Mouse (Mus musculus) embryonic facial prominence, embryonic 14.5 days (tissue): Measurements from ENCODE around the gene Znrf3. TPM values are rescaled to one million over a fixed set of nuclear protein-coding genes. Genes with fewer than 3 reads are reported as not detected.

Source experiments
- ATAC-seq: fragments of 200-750 bp; cut with Nextera tagmentation; 2 replicates; pipeline ENCODE4 v1.8.0; 2017; ENCODE audit warnings: low read depth, moderate number of reproducible peaks, moderate TSS enrichment
- DNase-seq: peaks from one replicate; pipeline ENCODE4 v3.0.0-alpha.2; 2015; ENCODE audit warnings: low spot score
- H3K27ac ChIP-seq: fragments of 300-500 bp; sonication (generic); replicated peaks from 2 replicates; pipeline ENCODE4 v1.5.1; 2014; ENCODE audit warnings: low read depth, mild to moderate bottlenecking, low read length, moderate library complexity
- H3K27me3 ChIP-seq: fragments of 300-500 bp; sonication (generic); replicated peaks from 2 replicates; pipeline ENCODE4 v1.6.1; 2014; ENCODE audit warnings: low read length; ENCODE audit not compliant: control insufficient read depth, insufficient read depth
- H3K36me3 ChIP-seq: fragments of 300-500 bp; sonication (generic); 2 replicates; pipeline ENCODE4 v1.6.1; 2014; ENCODE audit warnings: low read length, mixed read lengths; ENCODE audit not compliant: control insufficient read depth, insufficient read depth
- H3K4me1 ChIP-seq: fragments of 300-500 bp; sonication (generic); 2 replicates; pipeline ENCODE4 v1.6.1; 2014; ENCODE audit warnings: antibody characterized with exemption, low read length; ENCODE audit not compliant: control insufficient read depth, insufficient read depth
- H3K4me2 ChIP-seq: fragments of 300-500 bp; sonication (generic); 2 replicates; pipeline ENCODE4 v1.6.1; 2014; ENCODE audit warnings: low read depth, mild to moderate bottlenecking, low read length, moderate library complexity, mixed read lengths
- H3K4me3 ChIP-seq: fragments of 300-500 bp; sonication (generic); 2 replicates; pipeline ENCODE4 v1.5.1; 2014; ENCODE audit warnings: low read depth, mild to moderate bottlenecking, low read length
- H3K9ac ChIP-seq: fragments of 300-500 bp; sonication (generic); 2 replicates; pipeline ENCODE4 v1.6.1; 2014; ENCODE audit warnings: low read depth, mild to moderate bottlenecking, low read length, moderate library complexity, mixed read lengths
- H3K9me3 ChIP-seq: fragments of 300-500 bp; sonication (generic); 2 replicates; pipeline ENCODE4 v1.6.1; 2016; ENCODE audit warnings: low read length; ENCODE audit not compliant: control insufficient read depth
- WGBS: fragments of 180-500 bp; shearing (Covaris S2); extraction: QIAGEN DNeasy Blood & Tissue Kit; methylation state at CpG from one replicate; pipeline ENCODE4 v1.1.7; 2014; 5-methylcytosine and 5-hydroxymethylcytosine counted together
- polyA plus RNA-seq: library from polyadenylated mRNA; unstranded; fragments of >200 nt; fragmentation: Nextera tagmentation; extraction: Ambion mirVana; gene quantifications from 2 replicates; pipeline ENCODE4 v1.2.1, GENCODE M21; 2014

Gene Znrf3
- polyA plus RNA-seq, 1 experiment from 2014 or later: 9.2 TPM

- Histone ChIP-seq H3K36me3 (no peaks in the 10 kb centered on the region), H3K4me1 (peaks cover 26% of the 10 kb centered on the region), H3K9ac (no peak overlapping the region), H3K27me3 (no peaks in the 10 kb centered on the region), H3K4me2 (no peak overlapping the region), H3K9me3 (no peaks in the 10 kb centered on the region), H3K4me3 (no peak overlapping the region), H3K27ac (no peak overlapping the region; the same call in 1 of the 2 replicates)
- ATAC-seq (peak; percentile 76), DNase-seq (peak; percentile 83)
- 16% methylated on average over 4 of the region's 4 CpGs for WGBS
Observed at GRCm38 (mm10) chr11:5421506-5422251, 23.0 kb downstream of the Znrf3 start.

- H3K4me2 ChIP-seq: peak overlapping the region; percentile 22
- no peak overlapping the region for H3K4me3 ChIP-seq
- H3K9ac ChIP-seq: peak overlapping the region; percentile 25; the same call in 1 of the 2 replicates
- peaks cover 46% of the 10 kb centered on the region for H3K4me1 ChIP-seq
- H3K36me3 ChIP-seq: no peaks in the 10 kb centered on the region
- ATAC-seq: peak; percentile 73
- WGBS: 9% methylated on average over 6 of the region's 6 CpGs
- H3K9me3 ChIP-seq: no peaks in the 10 kb centered on the region
- peak overlapping the region; percentile 75 for H3K27ac ChIP-seq
- peak; percentile 72 for DNase-seq
- no peaks in the 10 kb centered on the region for H3K27me3 ChIP-seq
Observed at GRCm38 (mm10) chr11:5415617-5416338, 28.9 kb downstream of the Znrf3 start.

DNA sequence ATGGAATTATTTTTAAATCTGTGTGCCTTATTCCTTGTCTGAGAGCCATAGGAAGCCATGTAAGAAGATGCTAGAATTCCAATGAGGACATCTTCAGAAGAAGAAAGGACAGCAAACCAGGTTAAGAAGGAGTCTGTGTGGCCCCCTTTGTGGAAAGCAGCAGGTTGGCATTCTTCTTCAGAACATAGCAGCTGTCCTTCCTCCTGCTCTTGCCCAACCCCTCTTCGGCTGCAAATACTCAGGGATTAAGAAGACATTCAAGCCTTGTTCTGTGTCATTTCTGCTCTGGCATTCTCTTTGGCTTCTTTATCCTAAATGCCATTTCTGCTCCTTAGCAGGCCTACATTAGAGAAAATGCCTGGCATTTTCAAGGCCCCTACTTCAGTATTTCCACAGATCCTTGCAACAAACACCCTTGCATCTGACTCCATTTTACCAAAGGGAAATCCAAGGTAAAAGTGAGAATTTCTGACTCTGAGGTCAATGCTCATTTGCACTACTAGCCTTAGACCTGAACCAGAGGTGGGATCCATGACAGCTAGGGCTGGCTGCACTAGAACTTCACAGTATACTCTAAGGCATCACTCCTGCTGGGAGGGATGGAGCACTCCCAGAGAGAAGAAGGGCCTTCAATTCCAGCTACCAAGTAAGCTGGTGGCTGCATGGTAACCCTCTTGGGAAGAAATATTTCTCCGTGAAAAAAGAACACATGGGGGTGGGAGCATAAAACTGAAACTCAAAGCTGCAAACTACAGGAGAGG, 29.6 kb downstream of the Znrf3 start:
- WGBS: 21% methylated on average over 2 of the region's 2 CpGs

GRCm38 (mm10) chr11:5412644-5413190, 31.9 kb downstream of the Znrf3 start:
- Histone ChIP-seq H3K4me2 (no peak overlapping the region), H3K4me1 (peaks cover 47% of the 10 kb centered on the region), H3K4me3 (no peak overlapping the region), H3K27ac (no peak overlapping the region), H3K36me3 (no peaks in the 10 kb centered on the region), H3K27me3 (no peaks in the 10 kb centered on the region), H3K9me3 (no peaks in the 10 kb centered on the region), H3K9ac (no peak overlapping the region)
- no peak for ATAC-seq
- WGBS: 59% methylated on average over 2 of the region's 2 CpGs
- DNase-seq: no peak

More for the DNA sequence above, 29.6 kb downstream of the Znrf3 start:
- Histone ChIP-seq H3K9me3 (no peaks in the 10 kb centered on the region), H3K36me3 (no peaks in the 10 kb centered on the region), H3K9ac (no peak overlapping the region), H3K27me3 (no peaks in the 10 kb centered on the region), H3K27ac (peak overlapping the region; percentile 75), H3K4me3 (no peak overlapping the region), H3K4me1 (peaks cover 47% of the 10 kb centered on the region), H3K4me2 (peak overlapping the region; percentile 22)
- no peak for DNase-seq
- ATAC-seq: no peak

DNA sequence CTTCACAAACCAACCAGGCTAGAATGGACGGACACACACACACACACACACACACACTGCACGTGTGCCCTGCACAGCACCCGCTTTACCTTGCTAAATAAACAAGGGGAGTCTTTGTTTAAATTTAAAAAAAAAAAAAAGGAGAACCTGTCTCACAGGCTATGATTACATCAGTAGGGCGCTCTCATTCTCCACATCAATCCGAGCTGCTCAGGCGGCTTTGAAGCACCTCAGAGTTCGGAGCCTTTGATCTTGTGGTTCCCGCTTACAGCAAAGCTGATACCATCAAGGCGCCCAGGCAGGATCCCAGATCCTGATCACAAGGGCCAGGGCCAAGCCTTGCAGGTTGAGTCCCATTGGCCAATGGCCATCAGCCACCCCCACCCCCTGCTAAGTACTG, 33.1 kb downstream of the Znrf3 start:
- DNase-seq (peak; percentile 88), ATAC-seq (peak; percentile 76)
- no peak overlapping the region for H3K4me3 ChIP-seq
- H3K9me3 ChIP-seq: no peaks in the 10 kb centered on the region
- no peaks in the 10 kb centered on the region for H3K36me3 ChIP-seq
- WGBS: 27% methylated on average over 9 of the region's 9 CpGs
- no peak overlapping the region for H3K9ac ChIP-seq
- no peak overlapping the region for H3K27ac ChIP-seq
- H3K27me3 ChIP-seq: no peaks in the 10 kb centered on the region
- peaks cover 37% of the 10 kb centered on the region for H3K4me1 ChIP-seq
- H3K4me2 ChIP-seq: no peak overlapping the region

DNA sequence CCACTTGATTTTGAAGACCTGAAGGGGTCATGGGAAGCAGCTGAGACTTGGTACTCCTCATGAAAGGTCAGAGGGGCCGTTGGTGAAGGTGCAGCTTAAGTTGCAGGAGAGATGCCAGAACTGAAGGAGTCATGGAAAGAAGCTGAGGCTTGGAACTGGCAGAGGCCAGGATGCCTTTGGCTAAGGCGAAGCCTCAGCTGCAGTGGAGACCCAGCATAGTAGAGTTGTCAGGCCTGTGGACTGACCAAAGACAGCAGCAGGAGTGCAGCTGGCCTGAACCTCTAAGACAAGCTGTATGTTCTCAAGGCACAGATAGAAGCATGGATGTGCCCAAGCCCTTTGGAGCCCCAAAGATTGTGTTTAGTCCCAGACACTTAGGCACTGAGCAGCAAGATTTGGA, 40.5 kb downstream of the Znrf3 start:
- no peak overlapping the region for H3K4me2 ChIP-seq

GRCm38 (mm10) chr11:5402127-5402733, 42.4 kb downstream of the Znrf3 start:
- H3K9ac ChIP-seq: no peak overlapping the region
- no peaks in the 10 kb centered on the region for H3K36me3 ChIP-seq
- 0 out of 2 replicates have a peak, but pooled peaks cover 2% of the 10 kb centered on the region for H3K4me1 ChIP-seq
- WGBS: 90% methylated on average over 4 of the region's 4 CpGs
- H3K4me2 ChIP-seq: no peak overlapping the region
- ATAC-seq (no peak), DNase-seq (no peak)
- no peak overlapping the region for H3K27ac ChIP-seq
- H3K9me3 ChIP-seq: no peaks in the 10 kb centered on the region
- H3K27me3 ChIP-seq: no peaks in the 10 kb centered on the region
- no peak overlapping the region for H3K4me3 ChIP-seq

More for the DNA sequence above, 40.5 kb downstream of the Znrf3 start:
- Histone ChIP-seq H3K27me3 (no peaks in the 10 kb centered on the region), H3K4me1 (0 out of 2 replicates have a peak, but pooled peaks cover 2% of the 10 kb centered on the region), H3K4me3 (no peak overlapping the region), H3K27ac (no peak overlapping the region), H3K9me3 (no peaks in the 10 kb centered on the region), H3K36me3 (no peaks in the 10 kb centered on the region), H3K9ac (no peak overlapping the region)
- 89% methylated on average over 2 of the region's 2 CpGs for WGBS
- DNase-seq: no peak
- ATAC-seq: no peak
